Comparison of ENCODE assay signal across 15 mouse cellular contexts in the genomic region with DNA sequence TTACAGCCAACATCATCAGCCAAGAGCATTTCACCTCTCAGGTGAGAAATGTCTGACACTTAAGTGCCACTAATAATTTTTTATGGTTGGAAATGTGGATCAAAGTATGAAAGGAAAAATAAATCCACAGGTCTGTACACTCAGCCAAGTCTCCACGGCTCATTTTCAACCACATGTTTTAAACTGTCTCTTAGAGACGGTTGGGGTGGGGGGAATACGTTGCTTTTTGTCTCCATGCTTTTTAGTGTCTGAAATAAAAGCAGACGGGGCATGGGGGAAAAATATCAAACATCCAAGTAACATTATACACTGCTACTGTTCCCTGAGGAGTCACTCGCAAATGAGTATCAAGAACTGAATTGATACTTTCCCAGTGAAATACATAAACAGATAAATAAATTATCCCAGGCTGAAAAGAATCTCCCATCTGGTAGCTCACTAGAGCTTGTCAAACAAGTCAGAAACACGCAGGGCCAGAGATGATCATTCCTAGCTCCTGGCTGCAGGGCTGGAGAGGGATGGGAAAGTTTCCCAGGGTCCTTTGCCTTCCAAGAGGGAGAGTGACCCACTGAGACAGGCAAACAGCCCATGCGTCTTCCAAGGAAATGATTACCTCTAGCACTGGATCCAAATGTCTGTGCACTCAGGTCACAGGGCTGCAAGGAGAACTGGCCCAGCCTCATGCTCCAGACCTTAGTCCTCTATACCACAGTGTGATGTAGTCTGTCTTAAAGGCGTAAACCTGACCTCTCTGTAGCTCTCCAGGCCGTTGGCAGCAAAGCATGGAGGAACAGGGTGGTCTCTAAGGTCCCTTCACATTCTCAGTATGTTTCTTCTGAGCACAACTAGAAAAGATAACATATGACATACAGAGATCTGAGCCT.
DNase-seq lines count a peak whose midpoint lies in the region; ATAC-seq and TF ChIP-seq lines count a peak whose summit lies in the region.
"Had no signal": no experiment of that assay in that cellular context is flagged by ENCODE, and none has a peak within 500 bp of the region (broad histone marks: within the 10 kb centered on the region; RNA-seq: fewer than 3 reads in every experiment).

No protein-coding gene starts in this region.

- H3K4me3 ChIP-seq in hindbrain, embryonic 12.5 days: no peak overlapping the region
- H3K4me3 ChIP-seq in hindbrain, embryonic 11.5 days (ENCODE audit: low read depth, low read length): no peak overlapping the region
- no peak overlapping the region for H3K4me3 ChIP-seq in liver, postnatal 0 days (ENCODE audit: low read depth, low read length)
- H3K4me3 ChIP-seq in liver, embryonic 12.5 days: no peak overlapping the region
- no peak overlapping the region for H3K4me3 ChIP-seq in cerebellum, adult 2 months (replicated peaks; ENCODE audit: insufficient read depth, low read depth, low read length)
- H3K4me3 ChIP-seq: kidney, embryonic 15.5 days; stomach, embryonic 15.5 days had no signal

- WGBS in hindbrain, embryonic 12.5 days: 68% methylated on average over 9 of the region's 9 CpGs
- WGBS in hindbrain, embryonic 11.5 days: 69% methylated on average over 9 of the region's 9 CpGs
- 84% methylated on average over 9 of the region's 9 CpGs for WGBS in liver, postnatal 0 days (ENCODE audit: insufficient replicate concordance)
- 78% methylated on average over 9 of the region's 9 CpGs for WGBS in liver, embryonic 12.5 days (ENCODE audit: insufficient replicate concordance)
- 31% methylated on average over 9 of the region's 9 CpGs for WGBS in cerebellum, adult 2 months

- ATAC-seq in hindbrain, embryonic 12.5 days (ENCODE audit: low FRiP score): no peak
- ATAC-seq in hindbrain, embryonic 11.5 days (ENCODE audit: low FRiP score): no peak
- no peak for ATAC-seq in liver, postnatal 0 days
- no peak for ATAC-seq in liver, embryonic 12.5 days
- ATAC-seq: lung, postnatal 0 days had no signal

- DNase-seq in hindbrain, embryonic 11.5 days (ENCODE audit: low spot score): no peak
- no peak for DNase-seq in liver, postnatal 0 days
- peak; percentile 39 to 59 for DNase-seq in cerebellum, adult 2 months
- peak; percentile 29 to 32 for DNase-seq in cerebellum, postnatal 36 days
- DNase-seq in urinary bladder, adult 2 months (ENCODE audit: low spot score): no peak
- DNase-seq in heart, adult 8-10 months (ENCODE audit: low spot score): no peak
- DNase-seq: adrenal gland, postnatal 10 days; layer of hippocampus, adult 9-11 months; thymus, postnatal 36 days had no signal

- H3K9ac ChIP-seq in hindbrain, embryonic 12.5 days: no peak overlapping the region
- H3K9ac ChIP-seq in hindbrain, embryonic 11.5 days (ENCODE audit: low read depth, low read length): no peak overlapping the region
- H3K9ac ChIP-seq in liver, postnatal 0 days (replicated peaks): peak overlapping the region; percentile 12; the same call in 1 of the 2 replicates
- H3K9ac ChIP-seq in liver, embryonic 12.5 days: no peak overlapping the region
- H3K9ac ChIP-seq: kidney, embryonic 15.5 days; stomach, embryonic 15.5 days had no signal

- H3K9me3 ChIP-seq in hindbrain, embryonic 12.5 days (replicated peaks): peaks cover 2% of the 10 kb centered on the region
- no peaks in the 10 kb centered on the region for H3K9me3 ChIP-seq in hindbrain, embryonic 11.5 days (ENCODE audit: control insufficient read depth, low read length)
- H3K9me3 ChIP-seq in liver, postnatal 0 days (ENCODE audit: low read length): 0 out of 2 replicates have a peak, but pooled peaks cover 1% of the 10 kb centered on the region
- H3K9me3 ChIP-seq in liver, embryonic 12.5 days (replicated peaks): no peaks in the 10 kb centered on the region
- H3K9me3 ChIP-seq: kidney, embryonic 15.5 days; stomach, embryonic 15.5 days had no signal

- no peak for TF ChIP-seq CTCF in liver, postnatal 0 days (IDR thresholded peaks at IDR 0.05; ENCODE audit: low read depth)
- no peak for TF ChIP-seq CTCF in cerebellum, adult 2 months (IDR thresholded peaks at IDR 0.05; ENCODE audit: borderline replicate concordance, insufficient read depth, low read depth, low read length)

- peaks cover 4% of the 10 kb centered on the region; the same call in 1 of the 2 replicates for H3K36me3 ChIP-seq in hindbrain, embryonic 12.5 days
- no peaks in the 10 kb centered on the region for H3K36me3 ChIP-seq in hindbrain, embryonic 11.5 days (ENCODE audit: control insufficient read depth, insufficient read depth, low read length)
- H3K36me3 ChIP-seq in liver, postnatal 0 days (replicated peaks; ENCODE audit: insufficient read depth, low read length): 0 out of 2 replicates have a peak, but pooled peaks cover 2% of the 10 kb centered on the region
- H3K36me3 ChIP-seq in liver, embryonic 12.5 days: peaks cover 5% of the 10 kb centered on the region; the same call in 1 of the 2 replicates
- H3K36me3 ChIP-seq: stomach, embryonic 15.5 days had no signal

- H3K27ac ChIP-seq in hindbrain, embryonic 12.5 days: 0 out of 2 replicates have a peak overlapping the region, but pooled peaks have one; percentile 36
- no peak overlapping the region for H3K27ac ChIP-seq in hindbrain, embryonic 11.5 days (ENCODE audit: low read depth, low read length)
- H3K27ac ChIP-seq in liver, postnatal 0 days (ENCODE audit: low read depth): peak overlapping the region; percentile 74
- H3K27ac ChIP-seq in liver, embryonic 12.5 days: no peak overlapping the region
- peak overlapping the region; percentile 59; the same call in 1 of the 2 replicates for H3K27ac ChIP-seq in cerebellum, adult 2 months (ENCODE audit: insufficient read depth, low read length)
- H3K27ac ChIP-seq: kidney, embryonic 15.5 days; stomach, embryonic 15.5 days had no signal

- TF ChIP-seq EP300 in liver, postnatal 0 days (IDR thresholded peaks at IDR 0.05; ENCODE audit: low read depth): no peak

- no peaks in the 10 kb centered on the region for H3K27me3 ChIP-seq in hindbrain, embryonic 12.5 days
- no peaks in the 10 kb centered on the region for H3K27me3 ChIP-seq in hindbrain, embryonic 11.5 days (ENCODE audit: control insufficient read depth, insufficient read depth, low read length)
- no peaks in the 10 kb centered on the region for H3K27me3 ChIP-seq in liver, postnatal 0 days (ENCODE audit: insufficient read depth, low read length)
- H3K27me3 ChIP-seq in liver, embryonic 12.5 days (replicated peaks): no peaks in the 10 kb centered on the region
- no peaks in the 10 kb centered on the region for H3K27me3 ChIP-seq in cerebellum, adult 2 months (ENCODE audit: control insufficient read depth, insufficient read depth, low read length)
- H3K27me3 ChIP-seq: kidney, embryonic 15.5 days; stomach, embryonic 15.5 days had no signal

- no peak overlapping the region for H3K4me2 ChIP-seq in hindbrain, embryonic 12.5 days (replicated peaks)
- H3K4me2 ChIP-seq in hindbrain, embryonic 11.5 days (replicated peaks; ENCODE audit: low read depth, low read length): no peak overlapping the region
- no peak overlapping the region for H3K4me2 ChIP-seq in liver, postnatal 0 days (ENCODE audit: low read depth, low read length)
- no peak overlapping the region for H3K4me2 ChIP-seq in liver, embryonic 12.5 days
- H3K4me2 ChIP-seq: kidney, embryonic 15.5 days; midbrain, embryonic 11.5 days; stomach, embryonic 15.5 days had no signal

- H3K4me1 ChIP-seq in hindbrain, embryonic 12.5 days: peaks cover 6% of the 10 kb centered on the region; the same call in 1 of the 2 replicates
- no peaks in the 10 kb centered on the region for H3K4me1 ChIP-seq in hindbrain, embryonic 11.5 days (replicated peaks; ENCODE audit: control insufficient read depth, insufficient read depth, low read length)
- peaks cover 16% of the 10 kb centered on the region for H3K4me1 ChIP-seq in liver, postnatal 0 days (ENCODE audit: insufficient read depth)
- no peaks in the 10 kb centered on the region for H3K4me1 ChIP-seq in liver, embryonic 12.5 days
- H3K4me1 ChIP-seq in cerebellum, adult 2 months (ENCODE audit: control insufficient read depth, insufficient read depth, low read length): peaks cover 15% of the 10 kb centered on the region
- H3K4me1 ChIP-seq: stomach, embryonic 15.5 days had no signal

- no peak for TF ChIP-seq POLR2A in cerebellum, adult 2 months (IDR thresholded peaks at IDR 0.05; ENCODE audit: borderline replicate concordance, insufficient read depth, low read length)

Comparison
In these comparisons a context has a peak if more than half of its experiments do, and no peak if none do; other contexts are left out.
1. H3K27ac ChIP-seq: peak in hindbrain, embryonic 12.5 days (single experiment), liver, postnatal 0 days (single experiment) and cerebellum, adult 2 months (single experiment); none in hindbrain, embryonic 11.5 days (single experiment) and liver, embryonic 12.5 days (single experiment).
2. DNase-seq: peak in cerebellum, adult 2 months (2 of 2) and cerebellum, postnatal 36 days (2 of 2); none in hindbrain, embryonic 11.5 days (single experiment), liver, postnatal 0 days (single experiment), urinary bladder, adult 2 months (single experiment) and heart, adult 8-10 months (single experiment).